Mouse (Mus musculus): ENCODE data around the gene Mrpl27. TPM values are rescaled to one million over a fixed set of nuclear protein-coding genes. Genes with fewer than 3 reads are reported as not detected.
A peak's percentile ranks its signal among the peaks of the same experiment; 100 is the strongest.

Mrpl27 gene
- polyA plus RNA-seq, 1 experiment from 2014 or later, result 147 TPM

DNA sequence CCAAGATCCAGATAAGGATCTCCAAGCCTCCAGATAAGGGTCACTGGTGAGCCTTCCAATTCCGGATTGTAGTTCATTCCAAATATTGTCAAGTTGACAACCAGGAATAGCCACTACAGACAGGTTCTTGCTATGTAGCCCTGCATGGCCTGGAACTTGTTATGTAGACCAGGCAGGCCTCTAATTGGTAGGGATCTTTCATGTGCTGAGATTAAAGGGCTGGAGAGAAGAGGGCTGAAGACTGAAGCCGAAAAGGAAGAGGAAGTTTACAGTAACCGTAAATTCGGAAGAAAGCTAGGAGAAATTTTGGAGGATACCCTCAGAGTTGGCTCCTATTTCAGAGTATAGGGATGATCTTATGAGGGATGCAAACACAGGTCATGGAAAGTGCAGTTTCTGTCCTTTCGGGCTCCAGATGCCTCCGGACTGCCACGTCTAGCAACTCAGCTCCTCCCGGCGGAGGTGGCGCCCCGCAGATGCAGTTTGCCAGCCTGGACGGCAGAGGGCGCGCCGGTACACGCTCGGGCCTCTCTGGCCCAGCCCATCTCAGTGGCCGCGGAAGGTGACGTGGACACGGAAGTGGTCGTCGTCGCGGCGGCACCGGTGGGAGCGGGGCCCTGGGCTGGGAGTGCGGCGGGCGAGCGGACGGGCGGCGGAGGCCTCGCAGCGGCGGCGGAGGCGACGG lies 24.2 kb upstream of the Mrpl27 start, which contains the start of gene Lrrc59:
TSS of gene Lrrc59 (plus strand) at position 569 of the 685 bp plus-strand sequence.
- H3K4me2 ChIP-seq (ENCODE audit: low read depth, low read length), result peak within 1 kb of the TSS; percentile 76
- 9% methylated on average over 28 of the region's 41 CpGs for WGBS
- H3K4me1 ChIP-seq (ENCODE audit: control insufficient read depth, insufficient read depth, low read length), result peaks cover 5% of the 10 kb centered on the region
- peak within 1 kb of the TSS; percentile 84 for H3K9ac ChIP-seq (replicated peaks; ENCODE audit: low read depth, low read length)
- H3K27ac ChIP-seq (ENCODE audit: low read depth, low read length), result peak within 1 kb of the TSS; percentile 58; the same call in 1 of the 2 replicates
- H3K36me3 ChIP-seq (ENCODE audit: control insufficient read depth, insufficient read depth, low read length), result peaks cover 24% of the 10 kb centered on the region
- ATAC-seq (ENCODE audit: low read depth), result peak; percentile 97
- no peaks in the 10 kb centered on the region for H3K9me3 ChIP-seq (ENCODE audit: control insufficient read depth, low read length)
- H3K27me3 ChIP-seq (ENCODE audit: control insufficient read depth, insufficient read depth, low read length), result no peaks in the 10 kb centered on the region
- peak within 1 kb of the TSS; percentile 74 for H3K4me3 ChIP-seq (ENCODE audit: low read depth, low read length)

DNA sequence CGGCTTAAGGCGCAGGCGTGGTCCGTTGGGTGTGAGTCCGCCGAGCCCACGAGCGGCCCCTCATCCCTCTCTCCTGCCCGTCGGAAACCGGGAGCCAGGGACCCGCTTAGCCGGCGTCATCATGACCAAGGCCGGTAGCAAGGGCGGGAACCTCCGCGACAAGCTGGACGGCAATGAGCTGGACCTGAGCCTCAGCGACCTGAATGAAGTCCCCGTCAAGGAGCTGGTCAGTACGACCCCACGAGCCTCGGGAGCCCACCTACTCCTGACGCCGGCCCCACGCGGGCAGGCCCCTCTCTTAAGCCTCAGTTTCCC lies 23.7 kb upstream of the Mrpl27 start:
- H3K27me3 ChIP-seq (ENCODE audit: control insufficient read depth, insufficient read depth, low read length), result no peaks in the 10 kb centered on the region
- H3K36me3 ChIP-seq (ENCODE audit: control insufficient read depth, insufficient read depth, low read length), result peaks cover 29% of the 10 kb centered on the region
- under 1% methylated on average over 23 of the region's 28 CpGs for WGBS
- H3K9me3 ChIP-seq (ENCODE audit: control insufficient read depth, low read length), result no peaks in the 10 kb centered on the region
- ATAC-seq (ENCODE audit: low read depth), result peak; percentile 34; the same call in 1 of the 2 replicates
- peak overlapping the region; percentile 74 for H3K4me3 ChIP-seq (ENCODE audit: low read depth, low read length)
- H3K4me1 ChIP-seq (ENCODE audit: control insufficient read depth, insufficient read depth, low read length), result peaks cover 5% of the 10 kb centered on the region
- H3K27ac ChIP-seq (ENCODE audit: low read depth, low read length), result peak overlapping the region; percentile 58; the same call in 1 of the 2 replicates
- peak overlapping the region; percentile 76 for H3K4me2 ChIP-seq (ENCODE audit: low read depth, low read length)
- peak overlapping the region; percentile 84 for H3K9ac ChIP-seq (replicated peaks; ENCODE audit: low read depth, low read length)

DNA sequence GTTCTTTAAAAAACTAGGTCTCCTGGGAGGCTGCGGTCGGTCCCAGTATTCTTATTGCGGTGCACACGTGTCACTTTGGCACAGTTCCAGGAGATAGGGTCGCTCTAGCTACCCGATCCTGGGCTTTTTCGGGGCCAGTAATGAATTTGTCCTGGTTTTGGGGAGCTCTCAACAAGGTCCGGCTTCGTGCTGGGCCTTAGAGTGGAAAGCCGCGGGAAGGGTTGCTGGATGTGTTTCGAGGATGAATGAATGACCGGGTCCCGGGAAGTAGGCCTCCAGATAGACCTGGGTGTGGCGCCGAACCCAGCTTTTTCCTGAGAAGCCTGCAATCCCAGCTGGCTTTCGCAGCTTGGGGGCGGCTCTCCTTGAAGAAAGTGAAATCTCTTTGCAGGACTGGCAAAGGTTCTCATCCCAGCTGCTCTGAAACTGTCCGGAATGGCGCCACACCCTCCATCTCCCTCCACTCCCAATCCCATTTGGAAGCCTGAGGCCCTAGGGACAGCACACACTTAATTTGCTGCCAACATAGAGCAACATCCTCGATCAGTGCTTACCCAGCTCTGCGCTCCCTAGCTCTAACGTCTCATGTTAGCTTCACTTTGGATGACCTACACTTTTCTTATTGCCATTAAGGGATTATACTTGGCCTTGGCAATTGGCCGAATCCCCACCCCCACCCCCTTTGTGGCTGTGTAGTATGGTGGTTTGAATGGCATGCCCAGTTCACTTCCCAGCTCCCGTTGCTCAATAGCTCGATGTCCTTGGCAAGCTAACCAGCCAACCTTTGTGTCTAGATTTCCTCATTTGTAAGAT lies 23.2 kb upstream of the Mrpl27 start:
- H3K27me3 ChIP-seq (ENCODE audit: control insufficient read depth, insufficient read depth, low read length), result no peaks in the 10 kb centered on the region
- 13% methylated on average over 26 of the region's 26 CpGs for WGBS
- ATAC-seq (ENCODE audit: low read depth), result no peak
- H3K9me3 ChIP-seq (ENCODE audit: control insufficient read depth, low read length), result no peaks in the 10 kb centered on the region
- peaks cover 35% of the 10 kb centered on the region for H3K36me3 ChIP-seq (ENCODE audit: control insufficient read depth, insufficient read depth, low read length)
- H3K4me3 ChIP-seq (ENCODE audit: low read depth, low read length), result peak overlapping the region; percentile 74
- H3K27ac ChIP-seq (ENCODE audit: low read depth, low read length), result peak overlapping the region; percentile 58; the same call in 1 of the 2 replicates
- H3K9ac ChIP-seq (replicated peaks; ENCODE audit: low read depth, low read length), result peak overlapping the region; percentile 84
- H3K4me1 ChIP-seq (ENCODE audit: control insufficient read depth, insufficient read depth, low read length), result peaks cover 5% of the 10 kb centered on the region
- H3K4me2 ChIP-seq (ENCODE audit: low read depth, low read length), result peak overlapping the region; percentile 76

DNA sequence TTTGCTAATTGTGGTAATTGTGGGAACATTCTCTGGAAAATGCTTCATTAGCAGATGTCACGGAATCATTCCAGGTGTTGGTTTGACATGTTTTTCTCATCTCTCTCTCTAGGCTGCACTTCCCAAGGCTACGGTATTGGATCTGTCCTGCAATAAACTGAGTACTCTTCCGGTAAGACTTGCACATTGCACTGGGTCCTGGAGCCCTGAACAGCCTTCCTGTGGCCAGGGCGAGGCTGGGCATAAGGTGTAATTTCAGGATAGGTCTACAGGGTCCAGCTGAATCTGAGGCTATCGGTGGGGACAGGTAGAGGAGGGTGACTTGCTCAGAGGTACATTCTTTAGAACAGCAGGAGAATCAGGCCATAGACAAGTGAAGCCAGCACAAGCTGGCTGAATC lies 21.6 kb upstream of the Mrpl27 start:
- H3K4me1 ChIP-seq (ENCODE audit: control insufficient read depth, insufficient read depth, low read length), result peaks cover 5% of the 10 kb centered on the region
- no peak overlapping the region for H3K27ac ChIP-seq (ENCODE audit: low read depth, low read length)
- WGBS, result 90% methylated on average over 5 of the region's 5 CpGs
- no peak overlapping the region for H3K9ac ChIP-seq (replicated peaks; ENCODE audit: low read depth, low read length)
- H3K27me3 ChIP-seq (ENCODE audit: control insufficient read depth, insufficient read depth, low read length), result no peaks in the 10 kb centered on the region
- H3K36me3 ChIP-seq (ENCODE audit: control insufficient read depth, insufficient read depth, low read length), result peaks cover 50% of the 10 kb centered on the region
- no peak for ATAC-seq (ENCODE audit: low read depth)
- no peak overlapping the region for H3K4me3 ChIP-seq (ENCODE audit: low read depth, low read length)
- H3K9me3 ChIP-seq (ENCODE audit: control insufficient read depth, low read length), result no peaks in the 10 kb centered on the region
- H3K4me2 ChIP-seq (ENCODE audit: low read depth, low read length), result no peak overlapping the region

DNA sequence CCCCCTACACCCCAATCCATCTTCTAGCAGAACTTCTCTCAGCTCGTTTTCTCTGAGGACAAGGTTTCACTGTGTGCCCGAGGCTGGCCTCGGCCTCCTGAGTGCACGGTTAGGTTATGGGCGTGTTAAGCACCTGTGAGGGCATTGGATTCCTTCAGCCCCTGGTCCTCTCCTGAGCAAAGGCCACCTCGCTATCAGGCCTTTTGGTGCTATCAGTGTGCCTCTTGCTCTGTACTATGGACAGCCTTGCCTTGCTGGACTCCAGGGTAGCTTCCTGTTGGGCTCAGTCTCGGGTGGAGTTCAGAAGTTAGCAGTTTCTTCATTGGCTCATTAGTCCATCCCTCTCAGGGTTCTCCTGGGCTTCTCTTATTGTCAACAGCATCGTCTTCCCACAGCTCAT lies 20.6 kb upstream of the Mrpl27 start:
- Histone ChIP-seq H3K36me3 (ENCODE audit: control insufficient read depth, insufficient read depth, low read length) (peaks cover 59% of the 10 kb centered on the region), H3K9me3 (ENCODE audit: control insufficient read depth, low read length) (no peaks in the 10 kb centered on the region), H3K27me3 (ENCODE audit: control insufficient read depth, insufficient read depth, low read length) (no peaks in the 10 kb centered on the region), H3K4me1 (ENCODE audit: control insufficient read depth, insufficient read depth, low read length) (peaks cover 5% of the 10 kb centered on the region), H3K9ac (replicated peaks; ENCODE audit: low read depth, low read length) (no peak overlapping the region), H3K27ac (ENCODE audit: low read depth, low read length) (no peak overlapping the region), H3K4me2 (ENCODE audit: low read depth, low read length) (no peak overlapping the region), H3K4me3 (ENCODE audit: low read depth, low read length) (no peak overlapping the region)
- WGBS, result 90% methylated on average over 8 of the region's 8 CpGs
- ATAC-seq (ENCODE audit: low read depth), result no peak

DNA sequence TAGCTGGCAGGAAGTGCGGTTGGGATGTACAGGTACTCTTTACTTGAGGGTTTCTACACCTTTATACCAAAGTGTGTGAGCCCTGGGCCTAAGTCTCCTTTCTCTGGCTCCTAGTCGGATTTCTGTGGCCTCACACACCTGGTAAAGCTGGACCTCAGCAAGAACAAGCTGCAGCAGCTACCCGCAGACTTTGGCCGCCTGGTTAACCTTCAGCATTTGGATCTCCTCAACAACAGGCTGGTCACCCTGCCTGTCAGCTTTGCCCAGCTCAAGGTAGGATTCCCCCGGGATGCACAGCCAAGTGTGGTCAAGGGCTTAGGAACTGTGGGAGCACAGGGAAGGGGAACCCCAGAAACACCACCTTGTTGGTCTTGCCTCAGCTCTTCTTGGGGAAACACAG lies 19.1 kb upstream of the Mrpl27 start:
- peaks cover 5% of the 10 kb centered on the region for H3K4me1 ChIP-seq (ENCODE audit: control insufficient read depth, insufficient read depth, low read length)
- H3K36me3 ChIP-seq (ENCODE audit: control insufficient read depth, insufficient read depth, low read length), result peaks cover 70% of the 10 kb centered on the region
- ATAC-seq (ENCODE audit: low read depth), result no peak
- H3K27me3 ChIP-seq (ENCODE audit: control insufficient read depth, insufficient read depth, low read length), result no peaks in the 10 kb centered on the region
- H3K4me3 ChIP-seq (ENCODE audit: low read depth, low read length), result no peak overlapping the region
- no peak overlapping the region for H3K27ac ChIP-seq (ENCODE audit: low read depth, low read length)
- H3K9ac ChIP-seq (replicated peaks; ENCODE audit: low read depth, low read length), result no peak overlapping the region
- H3K4me2 ChIP-seq (ENCODE audit: low read depth, low read length), result no peak overlapping the region
- H3K9me3 ChIP-seq (ENCODE audit: control insufficient read depth, low read length), result no peaks in the 10 kb centered on the region
- 94% methylated on average over 5 of the region's 5 CpGs for WGBS

DNA sequence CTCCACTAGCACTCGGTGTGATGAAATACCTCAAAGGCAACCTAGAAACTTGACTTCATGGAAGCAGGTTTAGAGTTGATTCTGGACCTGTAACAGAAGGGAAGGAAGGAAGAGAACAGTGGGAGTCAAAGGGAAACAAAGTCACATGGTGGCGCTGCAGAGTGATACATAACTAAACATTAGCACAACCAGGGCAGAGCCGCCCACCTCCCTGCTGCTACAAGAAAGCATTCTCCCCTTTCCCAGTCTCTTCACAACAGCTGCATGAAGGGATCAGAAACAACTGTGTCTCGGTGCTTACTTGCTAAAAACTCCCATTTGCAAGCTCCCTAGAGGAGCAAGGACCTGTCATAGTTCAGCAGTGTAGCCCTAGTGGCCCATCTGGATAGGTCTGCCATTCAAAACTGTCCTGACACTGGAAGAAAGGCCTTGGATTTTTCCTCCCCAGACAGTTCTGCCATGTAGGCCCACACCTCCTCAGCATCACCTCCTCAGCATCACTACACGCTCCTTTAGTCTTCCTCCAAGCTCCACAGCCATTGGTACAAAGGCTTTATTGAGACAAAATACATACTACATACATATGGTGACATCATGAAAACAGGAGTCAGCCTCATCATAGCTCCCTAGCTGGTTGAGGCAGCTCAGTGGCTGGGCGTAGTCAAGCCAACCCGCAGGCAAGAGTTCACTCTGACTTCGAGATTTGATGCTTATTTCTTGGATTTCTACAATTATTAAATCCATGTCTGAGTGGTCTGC lies 8.9 kb upstream of the Mrpl27 start:
- no peaks in the 10 kb centered on the region for H3K27me3 ChIP-seq (ENCODE audit: control insufficient read depth, insufficient read depth, low read length)
- H3K4me3 ChIP-seq (ENCODE audit: low read depth, low read length), result no peak overlapping the region
- no peak for ATAC-seq (ENCODE audit: low read depth)
- no peaks in the 10 kb centered on the region for H3K9me3 ChIP-seq (ENCODE audit: control insufficient read depth, low read length)
- H3K4me1 ChIP-seq (ENCODE audit: control insufficient read depth, insufficient read depth, low read length), result no peaks in the 10 kb centered on the region
- H3K27ac ChIP-seq (ENCODE audit: low read depth, low read length), result no peak overlapping the region
- no peak overlapping the region for H3K4me2 ChIP-seq (ENCODE audit: low read depth, low read length)
- no peak overlapping the region for H3K9ac ChIP-seq (replicated peaks; ENCODE audit: low read depth, low read length)
- 91% methylated on average over 8 of the region's 8 CpGs for WGBS
- H3K36me3 ChIP-seq (ENCODE audit: control insufficient read depth, insufficient read depth, low read length), result peaks cover 55% of the 10 kb centered on the region

DNA sequence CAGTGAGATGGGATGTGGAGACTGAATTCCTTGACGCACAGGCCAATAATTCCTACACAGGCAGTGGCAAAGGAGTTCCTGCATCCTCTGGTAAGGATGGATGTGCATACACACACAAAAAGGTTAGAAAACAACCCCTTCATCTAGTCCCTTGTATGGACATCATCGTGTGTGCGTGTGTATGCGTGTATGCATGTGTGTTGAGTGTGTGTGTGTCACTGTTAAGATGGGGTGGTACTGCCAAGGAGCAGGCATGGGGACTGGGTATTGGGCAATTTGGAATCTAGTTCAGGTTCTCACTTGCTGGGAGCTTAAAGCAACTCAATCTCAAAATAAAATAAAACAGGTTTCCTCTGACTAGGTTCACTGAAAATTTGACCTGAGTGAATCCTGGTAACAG lies 7.1 kb upstream of the Mrpl27 start:
- 94% methylated on average over 4 of the region's 4 CpGs for WGBS
- no peak for ATAC-seq (ENCODE audit: low read depth)
- Histone ChIP-seq H3K9me3 (ENCODE audit: control insufficient read depth, low read length) (no peaks in the 10 kb centered on the region), H3K4me2 (ENCODE audit: low read depth, low read length) (no peak overlapping the region), H3K9ac (replicated peaks; ENCODE audit: low read depth, low read length) (no peak overlapping the region), H3K27me3 (ENCODE audit: control insufficient read depth, insufficient read depth, low read length) (no peaks in the 10 kb centered on the region), H3K27ac (ENCODE audit: low read depth, low read length) (no peak overlapping the region), H3K4me1 (ENCODE audit: control insufficient read depth, insufficient read depth, low read length) (no peaks in the 10 kb centered on the region), H3K36me3 (ENCODE audit: control insufficient read depth, insufficient read depth, low read length) (peaks cover 37% of the 10 kb centered on the region), H3K4me3 (ENCODE audit: low read depth, low read length) (no peak overlapping the region)
